Mouse (Mus musculus) heart, embryonic 11.5 days (tissue): ENCODE measurements at regions not wholly inside any gene's neighbourhood (a gene's known extent, or its start where the extent isn't known, plus 50 kb on each side); places are given as distances from the start of the nearest gene placed in this dataset.

Source experiments
- ATAC-seq: fragments of 200-750 bp; cut with Nextera tagmentation; replicated peaks from 2 replicates; pipeline ENCODE4 v1.8.0; 2017; ENCODE audit warnings: moderate library complexity; ENCODE audit not compliant: insufficient number of reproducible peaks, low FRiP score, low TSS enrichment
- H3K27ac ChIP-seq: fragments of 300-500 bp; sonication (generic); 2 replicates; pipeline ENCODE4 v1.5.1; 2014; ENCODE audit warnings: mild to moderate bottlenecking, low read depth, low read length
- H3K27me3 ChIP-seq: fragments of 300-500 bp; sonication (generic); 2 replicates; pipeline ENCODE4 v1.6.1; 2014; ENCODE audit warnings: mild to moderate bottlenecking, low read length, mixed read lengths; ENCODE audit not compliant: control insufficient read depth, insufficient read depth
- H3K36me3 ChIP-seq: fragments of 300-500 bp; sonication (generic); 2 replicates; pipeline ENCODE4 v1.6.1; 2014; ENCODE audit warnings: mild to moderate bottlenecking, low read length, moderate library complexity, mixed read lengths; ENCODE audit not compliant: control insufficient read depth, insufficient read depth
- H3K4me1 ChIP-seq: fragments of 300-500 bp; sonication (generic); 2 replicates; pipeline ENCODE4 v1.6.1; 2014; ENCODE audit warnings: low read length; ENCODE audit not compliant: control insufficient read depth, insufficient read depth
- H3K4me2 ChIP-seq: fragments of 300-500 bp; sonication (generic); 2 replicates; pipeline ENCODE4 v1.6.1; 2014; ENCODE audit warnings: mild to moderate bottlenecking, moderate library complexity
- H3K4me3 ChIP-seq: fragments of 300-500 bp; sonication (generic); 2 replicates; pipeline ENCODE4 v1.5.1; 2014; ENCODE audit warnings: low read depth, low read length
- H3K9ac ChIP-seq: fragments of 300-500 bp; sonication (generic); 2 replicates; pipeline ENCODE4 v1.6.1; 2014; ENCODE audit warnings: mild to moderate bottlenecking, low read depth, low read length, moderate library complexity
- H3K9me3 ChIP-seq: fragments of 300-500 bp; sonication (generic); replicated peaks from 2 replicates; pipeline ENCODE4 v1.6.1; 2016; ENCODE audit warnings: low read length; ENCODE audit not compliant: control insufficient read depth
- WGBS: fragments of 180-500 bp; shearing (Covaris S2); extraction: QIAGEN DNeasy Blood & Tissue Kit; methylation state at CpG from one replicate; pipeline ENCODE4 v1.1.7; 2014; ENCODE audit not compliant: insufficient replicate concordance; 5-methylcytosine and 5-hydroxymethylcytosine counted together

DNA sequence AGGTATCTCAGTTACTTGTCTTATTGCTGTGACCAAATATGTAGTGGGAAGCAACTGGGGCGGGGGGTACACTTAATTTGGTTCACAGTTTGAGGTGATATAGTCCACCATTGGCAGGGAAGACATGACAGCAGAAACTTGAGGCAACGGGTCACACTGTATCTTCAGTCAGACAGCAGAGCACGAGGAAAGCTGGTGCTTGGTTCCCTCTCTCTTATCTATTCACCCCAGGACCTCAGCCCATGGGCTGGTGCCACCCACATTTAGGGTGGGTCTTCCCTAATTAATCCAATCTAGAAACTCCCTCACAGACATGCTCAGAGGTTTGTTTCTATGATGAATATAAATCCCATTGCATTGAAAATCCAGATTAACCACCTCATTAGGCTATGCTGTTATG is 56.5 kb downstream of the Otud1 start:
- H3K27me3 ChIP-seq = no peaks in the 10 kb centered on the region
- no peak overlapping the region for H3K4me2 ChIP-seq
- ATAC-seq = peak; percentile 59; the same call in 1 of the 2 replicates
- H3K36me3 ChIP-seq = no peaks in the 10 kb centered on the region
- no peak overlapping the region for H3K9ac ChIP-seq
- 65% methylated on average over 3 of the region's 3 CpGs for WGBS
- no peaks in the 10 kb centered on the region for H3K4me1 ChIP-seq
- no peak overlapping the region for H3K27ac ChIP-seq
- H3K9me3 ChIP-seq = no peaks in the 10 kb centered on the region
- no peak overlapping the region for H3K4me3 ChIP-seq

- Histone ChIP-seq H3K4me1 (no peaks in the 10 kb centered on the region), H3K4me2 (peak overlapping the region; percentile 54), H3K27me3 (no peaks in the 10 kb centered on the region), H3K4me3 (peak overlapping the region; percentile 29), H3K36me3 (no peaks in the 10 kb centered on the region), H3K27ac (no peak overlapping the region), H3K9me3 (no peaks in the 10 kb centered on the region), H3K9ac (no peak overlapping the region)
- 22% methylated on average over 11 of the region's 11 CpGs for WGBS
- no peak for ATAC-seq
Observed at GRCm38 (mm10) chr2:19715564-19716238, 58.1 kb downstream of the Otud1 start.

DNA sequence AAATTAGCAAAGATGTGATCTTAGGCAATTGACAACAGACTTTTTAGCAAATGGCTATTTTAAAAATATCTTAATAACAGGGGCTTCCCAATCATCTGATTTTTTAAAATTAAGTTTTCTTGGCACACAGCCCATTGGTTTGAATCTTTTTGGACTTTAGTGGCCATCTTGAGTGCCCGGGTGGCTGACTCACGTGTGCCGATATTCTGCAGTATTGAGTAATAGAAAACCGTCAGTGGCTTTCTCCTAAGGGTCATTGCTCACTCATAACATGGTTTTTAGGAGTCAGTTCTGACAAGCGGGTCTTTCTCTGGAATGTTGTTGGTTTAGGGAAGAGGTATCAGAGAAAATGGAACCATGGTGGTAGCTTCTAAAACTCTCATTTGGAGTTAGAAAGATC is 58.8 kb downstream of the Otud1 start:
- H3K27me3 ChIP-seq = no peaks in the 10 kb centered on the region
- ATAC-seq = no peak
- 87% methylated on average over 5 of the region's 5 CpGs for WGBS
- H3K9ac ChIP-seq = no peak overlapping the region
- no peaks in the 10 kb centered on the region for H3K36me3 ChIP-seq
- no peaks in the 10 kb centered on the region for H3K4me1 ChIP-seq
- H3K4me2 ChIP-seq = no peak overlapping the region
- H3K9me3 ChIP-seq = no peaks in the 10 kb centered on the region
- H3K27ac ChIP-seq = no peak overlapping the region
- no peak overlapping the region for H3K4me3 ChIP-seq

DNA sequence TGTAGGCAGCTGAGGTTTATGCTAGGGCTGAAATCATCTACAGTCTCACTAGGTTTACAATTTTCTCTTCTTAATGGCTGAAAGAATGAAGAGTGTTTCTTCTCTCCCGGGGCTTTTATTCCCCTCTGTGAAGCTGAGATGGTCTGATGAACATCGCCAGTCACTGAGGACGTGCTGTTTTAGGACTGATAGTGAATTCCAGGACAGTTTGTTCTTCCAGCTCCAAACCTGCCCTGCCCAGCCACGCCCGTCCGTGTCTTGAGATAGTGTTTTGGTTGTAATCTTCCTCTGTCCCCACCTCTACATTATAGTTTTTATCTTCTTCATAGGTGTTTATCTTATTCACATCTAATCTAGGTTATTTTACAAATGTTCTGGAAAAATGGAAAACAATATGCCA is 68.5 kb downstream of the Otud1 start:
- no peaks in the 10 kb centered on the region for H3K9me3 ChIP-seq
- no peak overlapping the region for H3K4me2 ChIP-seq
- H3K27ac ChIP-seq = no peak overlapping the region
- H3K27me3 ChIP-seq = no peaks in the 10 kb centered on the region
- 73% methylated on average over 6 of the region's 6 CpGs for WGBS
- no peaks in the 10 kb centered on the region for H3K36me3 ChIP-seq
- H3K4me1 ChIP-seq = no peaks in the 10 kb centered on the region
- no peak overlapping the region for H3K9ac ChIP-seq
- ATAC-seq = no peak
- no peak overlapping the region for H3K4me3 ChIP-seq

DNA sequence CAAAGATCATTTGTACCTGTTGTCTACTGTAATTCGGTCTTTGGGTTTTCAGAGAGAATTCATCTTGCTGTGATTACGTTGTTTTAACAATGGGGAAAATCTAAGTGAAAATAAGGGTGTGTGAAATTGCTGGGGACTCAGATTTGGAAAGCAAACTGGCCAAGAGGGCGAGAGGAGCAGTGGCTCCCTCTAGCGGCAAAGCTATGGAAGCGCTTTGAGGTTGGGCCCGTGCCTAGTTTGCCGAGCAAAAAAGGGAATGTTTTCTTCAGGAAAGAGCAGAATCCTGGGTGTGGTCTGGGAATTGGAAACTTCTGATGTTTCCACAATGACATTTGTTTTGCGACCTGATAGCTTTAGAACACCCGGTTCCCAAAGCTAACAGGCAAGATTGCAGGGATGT is 69.4 kb downstream of the Otud1 start:
- ATAC-seq = no peak
- Histone ChIP-seq H3K9ac (no peak overlapping the region), H3K4me3 (no peak overlapping the region), H3K9me3 (no peaks in the 10 kb centered on the region), H3K27me3 (no peaks in the 10 kb centered on the region), H3K36me3 (no peaks in the 10 kb centered on the region), H3K4me1 (no peaks in the 10 kb centered on the region), H3K4me2 (no peak overlapping the region), H3K27ac (no peak overlapping the region)
- 10% methylated on average over 9 of the region's 9 CpGs for WGBS

- ATAC-seq = no peak
- WGBS = 58% methylated on average over 12 of the region's 12 CpGs
- no peak overlapping the region for H3K4me3 ChIP-seq
- no peaks in the 10 kb centered on the region for H3K27me3 ChIP-seq
- H3K4me2 ChIP-seq = no peak overlapping the region
- no peaks in the 10 kb centered on the region for H3K36me3 ChIP-seq
- no peaks in the 10 kb centered on the region for H3K9me3 ChIP-seq
- no peak overlapping the region for H3K9ac ChIP-seq
- no peaks in the 10 kb centered on the region for H3K4me1 ChIP-seq
- no peak overlapping the region for H3K27ac ChIP-seq
Observed at GRCm38 (mm10) chr2:19732922-19733859, 75.6 kb downstream of the Otud1 start.

DNA sequence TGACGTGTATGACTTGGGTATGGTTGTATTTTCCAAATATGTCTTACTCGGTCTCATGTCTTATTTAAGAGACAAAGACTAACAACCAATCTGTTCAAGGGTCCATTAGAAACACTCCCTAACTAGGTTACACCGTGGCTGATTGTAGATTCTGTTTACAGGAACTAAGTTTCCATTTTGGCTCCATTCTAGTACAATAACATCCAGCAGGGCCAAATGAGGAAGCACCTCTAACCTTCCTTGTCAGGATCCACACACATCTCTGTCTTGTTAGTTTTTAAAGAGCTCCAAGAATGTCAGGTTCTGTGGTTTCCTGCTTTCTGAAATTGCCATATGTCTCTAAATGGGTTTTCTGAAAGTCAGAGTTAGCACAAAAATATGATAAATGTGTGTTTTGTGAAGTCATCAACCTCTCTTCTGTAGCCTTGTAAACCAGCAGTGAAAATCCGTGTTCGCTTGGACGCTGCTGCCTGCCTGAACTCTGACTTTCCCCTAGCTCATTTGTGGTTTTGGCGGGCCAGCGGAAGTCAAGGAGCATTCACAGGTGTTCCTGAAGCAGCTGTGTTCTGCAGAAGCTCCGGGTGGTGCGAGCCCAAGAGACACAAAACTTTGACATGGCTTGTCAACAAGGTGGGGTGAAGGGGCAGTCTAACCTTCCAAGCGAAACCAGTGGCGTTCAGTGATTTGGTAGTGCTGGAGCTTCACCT is 76.8 kb downstream of the Otud1 start:
- Histone ChIP-seq H3K4me3 (no peak overlapping the region), H3K27ac (no peak overlapping the region), H3K27me3 (no peaks in the 10 kb centered on the region), H3K4me2 (no peak overlapping the region), H3K9me3 (no peaks in the 10 kb centered on the region), H3K9ac (no peak overlapping the region), H3K4me1 (no peaks in the 10 kb centered on the region), H3K36me3 (no peaks in the 10 kb centered on the region)
- ATAC-seq = no peak
- WGBS = 69% methylated on average over 12 of the region's 12 CpGs

DNA sequence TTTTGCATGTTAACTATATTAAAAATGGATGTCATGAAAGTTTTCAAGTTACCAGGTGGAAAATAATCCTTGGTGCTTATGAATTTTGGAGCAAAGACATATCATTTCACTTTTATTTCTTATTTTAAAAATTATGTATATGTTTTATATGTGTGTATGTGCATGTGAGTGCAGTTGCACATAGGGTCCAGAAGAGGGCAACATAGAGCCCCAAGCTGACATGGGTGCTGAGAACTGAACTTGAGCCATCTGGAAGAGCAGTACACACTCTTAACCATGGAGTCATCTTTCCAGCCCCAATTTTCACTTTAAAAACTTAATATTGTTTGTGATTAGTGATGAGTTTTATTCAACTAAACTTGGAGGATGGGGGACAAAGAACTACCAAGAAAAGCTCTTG is 84.0 kb downstream of the Otud1 start:
- no peak overlapping the region for H3K4me3 ChIP-seq
- no peaks in the 10 kb centered on the region; the same call in 1 of the 2 replicates for H3K9me3 ChIP-seq
- H3K27ac ChIP-seq = no peak overlapping the region
- H3K4me2 ChIP-seq = no peak overlapping the region
- ATAC-seq = no peak
- no peak overlapping the region for H3K9ac ChIP-seq
- H3K36me3 ChIP-seq = no peaks in the 10 kb centered on the region
- H3K27me3 ChIP-seq = no peaks in the 10 kb centered on the region
- H3K4me1 ChIP-seq = no peaks in the 10 kb centered on the region
